Mouse (Mus musculus) spleen, adult 18-20 months (tissue): ENCODE results near the gene Nudt14.

Source experiments
- DNase-seq, 2 experiments: peaks; one replicate each; pipeline ENCODE4 v3.0.0; 2022; ENCODE audit warnings: mixed read lengths in 2 of 2

Gene Nudt14

DNA sequence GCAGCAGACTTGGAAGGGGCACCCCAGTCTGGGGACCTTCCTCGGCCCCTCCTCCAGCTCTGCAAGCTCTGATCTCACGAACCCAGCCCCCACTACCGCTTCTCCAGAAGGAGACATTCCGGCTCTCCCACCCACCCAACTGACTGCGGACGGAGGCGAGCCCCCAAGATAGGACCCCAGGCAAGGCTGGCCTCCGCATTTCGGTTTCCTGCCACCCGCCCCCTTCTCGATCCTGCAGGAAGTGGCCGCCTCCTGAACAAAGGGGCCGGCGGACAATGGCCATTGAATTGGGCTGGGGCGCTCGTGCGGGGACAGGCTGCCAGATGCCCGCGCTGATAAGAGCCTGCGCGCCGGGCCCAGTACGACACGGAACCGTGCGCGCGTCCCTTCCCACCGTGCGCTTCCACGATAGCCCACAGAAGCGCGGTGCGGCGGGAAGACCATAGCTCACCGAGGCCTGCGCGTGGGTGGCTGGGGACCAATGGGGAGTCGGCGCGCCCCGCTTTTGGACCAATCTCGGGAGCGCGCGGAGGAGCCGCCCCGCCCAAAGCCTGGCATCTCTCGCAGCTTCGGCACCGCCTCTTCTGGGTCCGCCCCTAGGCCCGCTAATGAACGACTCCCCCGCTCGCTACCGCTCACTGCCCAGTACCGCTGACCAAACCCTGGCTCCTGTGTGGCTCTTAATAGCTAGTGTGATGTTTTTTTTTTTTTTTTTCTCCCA, 8.3 kb upstream of the Nudt14 start:
- peak; percentile 62 to 73 for DNase-seq

DNA sequence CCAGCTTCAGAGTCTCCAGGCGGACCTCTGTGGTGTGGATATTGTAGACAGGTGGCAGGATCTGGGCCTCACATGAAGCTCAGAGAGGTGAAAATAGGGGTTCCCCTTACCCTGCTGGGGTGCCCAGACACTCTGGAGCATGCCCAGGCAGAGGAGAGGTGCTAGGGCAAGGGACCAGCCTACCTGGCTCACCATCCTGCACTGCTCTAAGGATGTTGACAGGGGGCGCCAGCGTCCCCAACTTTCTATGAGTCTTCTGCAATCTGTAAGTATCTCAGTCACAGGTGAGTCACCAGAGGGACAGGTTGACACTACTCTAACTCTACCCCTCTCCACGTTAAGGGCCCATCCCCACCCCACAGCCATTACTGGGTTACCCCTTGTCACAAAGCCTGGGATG, 5.4 kb upstream of the Nudt14 start:
- peak in 1 of 2 experiments; percentile 41 for DNase-seq

DNA sequence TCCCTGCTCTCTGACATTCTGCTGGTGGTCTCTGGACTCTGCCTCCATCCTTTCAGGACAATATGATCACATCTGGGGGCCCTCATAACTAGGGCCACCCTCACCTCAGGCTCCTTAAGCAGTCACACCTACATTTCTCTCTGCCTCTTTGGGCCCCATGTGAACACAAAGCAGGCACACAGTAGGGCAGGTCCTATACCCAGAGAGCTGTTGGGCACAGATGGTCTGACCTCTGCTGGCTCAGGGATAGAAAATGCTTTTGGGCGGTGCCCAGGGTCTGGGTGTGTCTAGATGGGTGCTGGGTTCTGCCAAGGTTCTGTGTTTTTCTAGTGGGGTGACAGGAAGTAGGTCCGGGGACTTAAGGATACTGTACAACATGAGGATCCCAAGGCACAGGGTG, 1.7 kb upstream of the Nudt14 start:
- no peak for DNase-seq

DNA sequence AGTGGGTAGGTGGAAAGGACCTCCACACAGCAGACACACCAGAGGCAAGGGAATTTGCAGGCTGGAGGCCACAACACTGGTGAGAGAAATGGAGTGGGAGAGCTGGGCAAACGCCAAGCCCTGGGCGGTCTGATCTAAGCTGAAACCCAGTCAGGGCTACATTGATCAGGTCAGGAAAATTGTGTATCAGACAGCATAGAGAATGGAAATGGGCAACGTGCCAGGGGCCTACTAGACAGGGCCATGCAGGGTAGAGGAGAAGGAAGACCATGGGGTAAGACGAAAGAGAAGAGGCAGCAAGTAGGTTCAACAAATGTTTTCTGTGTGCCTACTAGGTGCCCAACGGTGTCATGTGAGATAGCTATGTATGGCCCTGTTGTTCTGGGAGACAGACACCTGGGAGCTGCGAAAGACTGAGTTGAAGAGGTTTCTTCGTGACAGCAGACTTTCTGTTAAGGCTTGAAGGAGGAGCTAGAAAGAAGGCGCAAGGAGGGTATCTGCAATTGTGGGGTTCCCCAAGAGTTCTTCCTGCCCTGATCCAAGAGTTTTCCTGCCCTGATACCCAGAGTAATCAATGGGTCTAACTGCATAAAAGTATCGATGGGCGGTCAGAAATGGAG, 658 bp downstream of the Nudt14 start:
- peak in 1 of 2 experiments; percentile 18 for DNase-seq

DNA sequence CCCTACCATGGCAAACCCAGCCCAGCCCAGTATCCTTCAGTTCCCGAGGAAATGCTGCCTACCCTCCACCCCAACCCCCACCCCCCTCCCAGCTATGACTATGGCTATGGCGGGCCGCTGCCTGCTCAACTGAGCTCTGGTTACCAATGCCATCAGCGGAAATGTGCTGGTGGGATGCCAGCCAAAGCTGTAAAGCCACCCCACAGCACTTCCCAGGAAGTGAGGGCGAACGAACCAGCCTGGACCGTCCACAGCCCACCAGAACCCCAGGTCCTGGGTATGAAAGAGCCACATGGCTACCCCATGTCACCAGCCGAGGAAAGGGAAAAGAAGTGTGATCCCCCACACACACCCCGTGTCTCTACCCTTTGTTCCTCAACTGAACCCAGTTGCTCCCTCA, 1.2 kb downstream of the Nudt14 start:
- DNase-seq = no peak

DNA sequence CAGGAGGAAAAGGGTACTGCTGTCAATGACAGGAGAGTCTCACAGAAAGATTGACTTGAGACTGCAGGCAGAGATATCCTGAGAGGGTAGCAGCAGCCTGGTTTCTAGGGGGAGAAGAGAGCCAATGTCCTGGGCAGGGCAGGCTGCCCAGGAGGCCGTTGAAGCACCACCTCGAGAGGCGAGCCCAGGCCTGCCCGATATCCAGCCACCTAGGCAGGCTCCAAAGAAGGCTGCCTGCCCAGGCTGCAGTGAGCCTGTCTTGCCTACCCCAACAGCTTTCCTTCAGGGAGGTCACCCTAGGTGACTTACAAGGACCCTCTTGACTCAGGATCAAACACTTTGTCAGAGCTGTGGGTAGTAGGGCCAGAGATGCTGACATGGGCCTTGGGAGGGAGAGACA, 1.7 kb downstream of the Nudt14 start:
- DNase-seq = no peak

DNA sequence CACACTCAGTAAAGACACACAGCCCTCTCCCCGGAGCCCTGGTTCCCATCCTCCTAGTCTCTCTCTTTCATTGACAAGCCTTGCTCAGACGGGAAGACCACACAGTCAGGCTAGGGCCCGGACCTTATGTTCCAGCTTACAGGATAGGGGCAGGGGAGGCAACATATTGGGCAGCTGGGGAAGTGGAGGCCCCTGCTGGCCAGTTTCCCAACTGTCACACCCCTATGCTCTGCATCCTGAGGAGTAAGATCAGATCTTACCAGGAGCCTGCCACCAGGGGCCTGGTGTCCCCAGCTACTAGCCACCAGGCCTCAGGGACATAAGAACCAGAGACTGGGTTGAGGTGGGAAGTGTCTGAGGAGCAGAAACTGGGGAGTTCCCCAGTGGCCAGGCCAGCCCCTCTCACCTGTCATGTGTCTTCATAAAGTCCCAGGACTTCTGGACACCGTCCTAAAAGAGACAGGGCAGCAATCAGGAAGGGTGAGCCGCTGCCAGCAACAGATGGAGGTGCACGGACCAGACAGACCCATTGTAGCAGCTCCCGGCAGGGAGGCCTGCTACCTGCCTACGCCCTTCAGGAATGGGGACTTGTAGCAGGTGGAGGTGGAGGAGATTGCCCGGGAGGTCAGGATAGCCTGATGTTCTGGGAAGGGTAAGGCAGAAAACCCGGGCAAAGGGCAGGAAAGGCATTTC, 2.9 kb downstream of the Nudt14 start:
- DNase-seq = no peak

DNA sequence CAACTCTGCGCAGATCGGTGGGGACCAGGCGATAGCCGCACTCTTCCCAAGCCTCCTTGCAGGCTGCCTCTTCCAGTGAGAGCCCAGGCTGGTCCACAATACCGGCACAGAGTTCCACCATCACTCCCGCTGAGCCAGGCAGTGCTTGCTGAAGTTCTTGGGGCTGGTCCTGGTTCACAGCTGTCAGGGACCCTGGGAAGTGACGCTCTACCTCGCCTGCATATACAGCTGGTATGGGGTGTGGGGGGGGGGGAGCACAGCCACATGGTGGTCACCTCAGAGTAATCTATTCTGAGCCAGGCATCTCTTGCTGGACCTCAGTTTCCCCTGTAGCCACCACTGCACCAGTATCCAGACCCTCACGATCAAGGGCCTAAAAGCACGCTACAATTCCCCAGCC, 3.6 kb downstream of the Nudt14 start:
- DNase-seq = no peak

DNA sequence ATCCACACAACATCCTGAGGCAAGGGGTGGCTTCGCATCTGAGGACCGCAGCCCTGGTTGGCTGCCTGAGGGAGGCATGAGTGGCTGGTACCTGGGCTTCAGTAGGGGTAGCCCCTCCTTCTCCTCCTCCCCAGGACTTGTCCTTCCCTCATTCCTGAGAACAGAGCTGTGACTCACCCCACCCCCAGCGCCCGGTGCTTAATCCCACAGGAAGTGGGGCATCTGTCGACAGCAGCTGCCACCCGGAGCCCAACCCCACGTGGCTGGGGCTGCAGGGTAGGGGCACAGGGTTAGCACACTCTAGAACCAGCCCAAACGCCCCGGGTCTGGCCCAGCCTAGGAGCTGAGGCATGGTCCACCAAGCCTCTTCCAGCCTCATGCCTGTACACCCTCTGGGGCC, 4.0 kb downstream of the Nudt14 start:
- no peak for DNase-seq

DNA sequence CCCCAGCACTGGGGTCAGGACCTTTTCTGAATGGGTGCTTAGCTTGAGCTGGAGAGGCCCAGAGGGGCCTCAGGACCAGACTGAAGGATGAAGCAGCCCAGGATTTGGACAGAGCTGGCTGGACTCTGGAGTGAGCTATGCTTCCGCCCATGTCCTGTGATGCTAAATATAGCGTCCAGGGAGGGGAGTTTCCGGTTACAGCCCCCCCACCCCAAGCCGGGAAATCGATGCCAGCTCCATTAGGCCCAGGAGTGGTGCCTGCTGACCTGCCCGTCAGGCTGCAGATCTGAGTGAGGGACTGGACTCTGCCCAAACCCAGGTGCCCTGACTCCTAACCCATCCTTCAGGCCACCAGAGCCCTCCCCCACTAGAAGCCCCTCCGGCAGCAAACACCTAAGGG, 9.3 kb downstream of the Nudt14 start:
- DNase-seq = no peak

DNA sequence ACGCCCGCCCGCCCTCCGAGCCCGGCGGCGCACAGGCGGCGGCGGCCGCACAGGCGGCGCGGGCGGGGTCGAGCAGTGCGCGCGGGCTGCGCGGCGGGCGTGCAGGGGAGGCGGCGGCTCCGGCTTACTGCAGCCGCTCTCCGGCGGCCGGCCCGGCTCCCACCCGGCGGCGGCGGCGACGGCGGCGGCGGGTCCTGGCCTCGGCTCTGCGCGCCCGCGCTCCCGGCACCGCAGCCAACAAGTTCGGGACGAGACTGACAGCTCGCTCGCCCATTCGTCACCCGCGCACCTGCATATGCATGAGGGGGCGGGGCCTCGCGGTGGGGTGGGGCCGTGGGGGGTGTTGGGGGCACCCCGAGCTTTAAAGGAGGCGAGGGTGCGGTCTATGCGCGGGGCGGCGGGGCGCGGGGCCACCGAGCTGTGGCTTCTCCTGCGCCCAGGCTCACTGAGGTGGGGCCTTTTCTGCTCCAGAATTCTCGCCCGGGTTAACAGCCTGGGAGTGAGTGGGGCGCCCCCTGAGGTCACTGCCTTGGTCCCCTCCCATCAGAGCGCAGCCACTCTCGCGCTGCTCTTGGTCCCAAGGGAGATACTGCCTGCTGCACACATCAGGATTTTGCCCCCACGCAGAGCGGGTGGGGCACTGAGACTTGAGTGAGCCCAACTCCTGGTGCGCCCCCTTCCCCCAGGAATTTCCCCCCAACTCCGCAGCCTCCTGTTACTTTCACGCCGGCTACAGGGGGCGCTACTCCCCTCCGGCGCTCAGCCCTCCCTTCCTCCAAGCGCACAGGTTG, 12.2 kb downstream of the Nudt14 start, which contains the start of gene Jag2:
Gene Jag2 (minus strand): TSS at position 215 of the 791 bp plus-strand sequence.
- peak in 1 of 2 experiments; percentile 13 for DNase-seq

DNA sequence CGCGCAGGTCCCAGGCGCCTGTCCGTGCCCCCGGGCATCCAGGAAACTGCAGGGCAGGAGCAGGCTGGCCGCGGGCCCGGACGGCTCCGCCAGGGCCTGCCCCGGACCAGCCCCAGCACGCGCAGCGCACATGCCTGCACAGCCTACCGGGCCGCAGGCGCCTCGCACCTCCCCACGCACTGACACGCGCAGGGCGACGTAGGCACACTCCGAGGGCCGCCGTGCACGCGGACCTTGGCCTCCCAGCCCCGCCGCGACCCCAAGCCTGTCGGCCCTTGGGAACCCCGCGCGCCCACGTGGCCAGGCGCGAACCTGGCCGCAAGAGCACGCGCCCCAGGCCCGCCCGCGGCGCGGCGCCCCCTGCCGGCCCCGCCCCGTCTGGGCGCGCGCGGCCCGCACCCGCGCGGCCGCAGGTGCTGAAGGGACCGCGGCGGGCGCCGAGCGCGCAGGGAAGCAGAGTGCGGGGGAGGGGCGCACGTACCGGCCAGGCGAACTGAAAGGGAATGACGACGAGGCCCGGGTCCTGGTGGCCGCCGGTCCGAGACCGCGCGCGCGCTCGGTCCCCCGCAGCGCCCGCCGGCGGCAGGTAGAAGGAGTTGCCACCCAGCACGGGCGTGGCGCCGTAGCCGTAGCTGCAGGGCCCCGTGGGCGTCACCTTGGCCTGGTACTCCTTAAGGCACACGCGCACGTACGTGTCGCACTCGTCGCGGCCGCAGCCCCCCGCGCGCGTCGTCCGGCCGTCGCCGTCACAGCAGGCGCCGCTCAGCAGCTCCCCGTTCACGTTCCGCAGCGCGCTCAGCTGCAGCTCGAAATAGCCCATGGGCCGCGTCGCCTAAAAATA, 13.3 kb downstream of the Nudt14 start:
- DNase-seq = no peak

DNA sequence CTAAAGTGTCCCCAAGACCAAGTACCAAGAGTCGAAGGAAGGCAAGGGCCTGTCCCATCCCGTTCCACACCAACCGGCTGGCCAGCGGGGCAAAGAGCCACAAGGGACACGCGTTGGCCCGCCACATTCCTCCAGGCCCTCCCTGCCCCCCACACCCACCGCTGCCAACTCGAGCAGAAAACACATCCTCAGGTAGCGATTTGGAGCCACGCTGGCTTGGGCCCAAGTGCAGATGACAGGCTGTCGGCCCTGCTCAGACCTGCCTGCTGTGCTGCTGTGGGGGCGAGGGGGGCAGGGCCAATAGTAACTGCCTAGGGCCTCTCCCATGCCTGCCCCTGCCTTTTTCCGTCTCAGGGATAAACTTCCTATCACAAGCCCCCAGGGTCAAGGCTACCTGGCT, 14.7 kb downstream of the Nudt14 start:
- DNase-seq = no peak

DNA sequence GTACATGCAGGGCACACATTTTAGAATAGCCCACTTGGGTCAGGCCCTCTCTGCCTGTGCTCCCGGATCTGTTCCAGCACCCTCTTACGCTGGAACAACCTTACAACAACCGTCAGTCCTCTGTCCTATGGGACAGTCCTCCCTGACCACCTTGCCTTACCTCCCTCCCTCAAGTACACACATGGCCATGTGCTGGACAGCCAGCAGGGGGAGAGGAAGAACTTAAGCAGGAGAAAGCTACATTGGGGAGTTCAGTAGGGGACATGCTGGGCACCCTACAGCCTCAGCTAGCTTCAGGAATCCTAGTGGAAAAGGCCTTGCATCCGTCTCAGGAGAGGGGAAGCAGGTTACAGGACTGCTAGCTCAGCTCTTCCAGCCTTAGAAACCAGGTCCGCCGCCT, 16.0 kb downstream of the Nudt14 start:
- DNase-seq = no peak

DNA sequence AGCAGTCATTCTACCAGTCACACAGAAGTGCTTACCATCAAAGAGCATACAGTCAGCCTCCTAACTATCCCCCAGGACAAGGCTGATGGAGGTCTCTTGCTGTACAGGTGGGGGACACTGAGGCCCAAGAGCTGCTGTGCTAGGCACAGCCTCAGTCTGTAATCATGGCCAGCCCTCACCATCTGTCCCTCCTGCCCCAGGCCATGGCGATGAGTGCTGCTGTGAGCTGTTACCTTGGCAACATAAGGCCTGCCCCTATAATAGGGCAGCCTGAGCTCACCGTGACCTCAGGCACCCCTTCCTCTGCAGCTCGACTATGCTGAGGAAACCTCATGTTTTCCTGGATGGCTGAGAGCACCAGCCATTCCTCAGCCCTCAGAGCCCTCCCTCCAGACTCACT, 19.4 kb downstream of the Nudt14 start:
- no peak for DNase-seq

DNA sequence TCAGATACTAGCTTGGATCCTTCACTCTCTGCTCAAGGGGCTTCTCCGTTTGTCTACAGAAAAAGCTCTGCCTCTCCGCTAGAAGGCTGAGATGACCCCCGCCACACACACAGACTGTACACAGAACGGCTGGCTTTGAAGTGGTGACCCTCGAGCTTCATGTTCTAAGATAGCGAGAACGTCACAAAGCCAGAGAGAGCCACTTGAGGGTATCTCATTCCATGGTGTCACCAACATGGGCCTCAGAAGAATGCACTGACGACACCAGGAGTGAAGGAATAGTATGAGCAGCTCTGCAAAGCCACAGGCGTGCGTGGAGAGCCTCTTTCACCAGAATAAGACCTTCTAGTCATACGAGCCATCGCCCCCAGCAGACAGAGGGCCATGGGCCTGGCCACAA, 20.4 kb downstream of the Nudt14 start:
- no peak for DNase-seq

DNA sequence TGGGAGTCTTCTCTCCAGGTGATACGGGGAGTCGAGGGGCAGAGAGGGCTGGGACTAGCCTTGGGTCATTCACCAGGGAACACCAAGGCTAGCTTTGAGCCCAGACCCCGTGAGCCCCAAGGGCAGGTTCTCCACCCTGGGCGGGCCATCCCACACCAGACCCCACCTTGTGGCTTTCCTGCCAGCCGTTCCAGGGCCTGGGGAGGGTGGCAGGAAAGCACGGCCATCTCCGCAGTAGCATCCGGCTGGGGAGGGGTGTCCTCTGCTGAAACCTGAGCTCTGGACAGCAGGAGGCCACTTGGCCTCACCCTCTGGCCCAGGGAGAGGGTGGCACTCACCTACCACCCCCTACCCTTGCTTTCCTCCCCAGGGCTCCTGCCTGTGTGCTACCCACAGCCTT, 24.0 kb downstream of the Nudt14 start:
- no peak for DNase-seq

DNA sequence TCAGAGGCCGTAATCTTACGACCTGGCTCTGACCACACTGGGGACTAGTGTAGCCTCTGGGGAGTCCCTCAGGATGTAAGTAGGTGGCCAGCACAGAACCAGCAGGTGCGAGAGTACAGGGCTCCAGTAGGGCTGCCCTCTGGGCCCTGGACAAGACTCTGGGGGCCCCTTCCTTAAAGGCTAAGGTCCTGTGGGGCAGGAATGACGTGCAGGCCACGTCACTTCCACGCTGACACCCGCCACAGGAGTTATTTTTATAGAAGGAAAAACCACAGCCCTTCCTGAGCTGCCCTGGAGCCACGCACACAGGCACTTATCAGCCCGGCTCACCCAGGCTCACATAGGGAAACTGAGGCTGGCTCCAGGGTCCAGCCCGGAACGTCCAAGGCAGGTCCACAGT, 24.4 kb downstream of the Nudt14 start:
- no peak for DNase-seq

DNA sequence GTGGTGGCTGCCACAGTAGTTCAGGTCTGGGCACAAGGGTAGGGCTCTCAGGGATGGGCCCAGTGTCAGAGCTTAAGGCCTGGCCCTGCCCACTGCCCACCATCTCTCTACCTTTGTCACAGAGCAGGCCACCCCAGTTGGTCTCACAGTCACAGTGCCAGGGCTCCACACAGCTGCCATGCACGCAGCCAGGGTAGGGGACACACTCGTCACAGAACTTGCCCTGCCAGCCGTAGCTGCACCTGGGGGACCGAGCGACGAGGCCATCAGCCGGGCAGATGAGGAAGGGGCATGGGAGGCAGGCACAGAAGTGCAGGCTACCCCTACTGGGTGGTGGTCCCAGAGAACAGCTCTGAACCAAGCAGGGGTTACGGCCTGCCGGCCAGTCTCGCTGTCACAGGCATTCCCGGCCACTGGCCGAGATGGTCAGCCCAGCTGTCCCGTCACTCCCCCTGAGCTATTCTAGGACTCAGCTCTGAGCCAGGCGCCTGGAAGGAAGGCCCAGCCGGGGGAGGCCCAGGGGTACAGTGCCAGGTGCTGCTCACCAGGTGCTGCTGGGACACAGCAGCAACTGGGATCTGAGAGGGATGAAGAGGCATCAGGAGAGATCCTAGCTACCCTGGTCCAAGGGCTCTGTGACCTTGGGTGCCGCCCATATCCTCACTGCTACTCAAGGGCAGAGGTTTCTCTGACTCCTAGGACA, 25.1 kb downstream of the Nudt14 start:
- no peak for DNase-seq

DNA sequence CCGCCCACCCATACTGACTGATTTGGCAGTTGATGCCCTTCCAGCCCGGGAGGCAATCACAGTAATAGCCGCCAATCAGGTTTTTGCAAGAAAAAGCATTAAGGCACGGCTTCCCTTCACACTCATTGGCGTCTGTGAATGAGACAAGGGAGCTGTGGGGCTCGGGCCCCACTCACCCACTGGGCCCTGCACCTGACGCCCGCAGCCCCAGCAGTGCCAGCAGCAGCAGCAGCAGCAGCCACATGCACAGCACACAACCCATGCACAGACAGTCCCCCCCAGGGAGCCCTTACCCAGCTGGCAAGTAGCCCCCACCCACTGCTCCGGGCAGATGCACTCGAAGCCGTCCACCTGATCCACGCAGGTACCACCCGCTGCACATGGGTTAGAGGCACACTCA, 26.3 kb downstream of the Nudt14 start:
- no peak for DNase-seq

DNA sequence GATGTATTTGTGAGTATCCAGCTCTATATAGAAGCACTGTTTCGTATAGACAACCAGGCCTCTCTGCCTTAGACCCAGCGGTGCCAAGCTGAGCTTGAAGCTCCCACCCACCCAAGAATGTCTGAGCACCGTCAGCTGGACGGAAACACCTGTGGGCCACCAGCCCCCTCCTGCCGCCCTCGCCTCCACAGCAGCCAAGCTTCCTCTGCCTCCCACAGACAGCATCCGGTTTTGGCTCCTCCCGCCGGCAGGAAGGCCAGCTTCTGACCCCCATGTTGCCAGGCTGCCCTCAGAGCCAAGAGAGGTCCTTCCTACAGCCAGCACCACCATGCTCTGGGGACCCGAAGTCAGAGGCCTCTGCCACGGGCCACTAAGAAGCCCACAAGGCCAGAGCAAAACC, 27.4 kb downstream of the Nudt14 start:
- no peak for DNase-seq
